Mouse (Mus musculus) macrophage (primary cell): ENCODE measurements around the gene Acot2. TPM values are rescaled to one million over a fixed set of nuclear protein-coding genes. Genes with fewer than 3 reads are reported as not detected.
"Not testable (repeated sequence)": the region's sequence is repeated elsewhere in the genome, so short reads cannot be mapped to it uniquely, and the experiment has no call there.

Source experiments
- H3K27ac ChIP-seq: fragments of 350-480 bp; formaldehyde crosslinking; 2 replicates; pipeline ENCODE4 v1.9.0; 2021
- H3K36me3 ChIP-seq: fragments of 350-480 bp; formaldehyde crosslinking; 2 replicates; pipeline ENCODE4 v1.9.0; 2021; ENCODE audit errors: inconsistent target
- H3K4me3 ChIP-seq: fragments of 350-480 bp; formaldehyde crosslinking; 2 replicates; pipeline ENCODE4 v1.9.0; 2021; ENCODE audit errors: inconsistent target
- H3K79me2 ChIP-seq: fragments of 350-480 bp; formaldehyde crosslinking; 2 replicates; pipeline ENCODE4 v1.9.0; 2021; ENCODE audit errors: inconsistent target
- WGBS: methylation state at CpG from one replicate; pipeline ENCODE4 v1.1.7; 2026; ENCODE audit warnings: inconsistent platforms; ENCODE audit not compliant: missing documents; 5-methylcytosine and 5-hydroxymethylcytosine counted together
- polyA plus RNA-seq: library from polyadenylated mRNA; stranded (reverse); fragments of 250-400 nt; gene quantifications from 3 replicates; pipeline ENCODE4 v1.2.4, GENCODE M21; 2018; ENCODE audit warnings: inconsistent platforms

Acot2 gene
- polyA plus RNA-seq, 1 experiment from 2014 or later, result 9.4 TPM

DNA sequence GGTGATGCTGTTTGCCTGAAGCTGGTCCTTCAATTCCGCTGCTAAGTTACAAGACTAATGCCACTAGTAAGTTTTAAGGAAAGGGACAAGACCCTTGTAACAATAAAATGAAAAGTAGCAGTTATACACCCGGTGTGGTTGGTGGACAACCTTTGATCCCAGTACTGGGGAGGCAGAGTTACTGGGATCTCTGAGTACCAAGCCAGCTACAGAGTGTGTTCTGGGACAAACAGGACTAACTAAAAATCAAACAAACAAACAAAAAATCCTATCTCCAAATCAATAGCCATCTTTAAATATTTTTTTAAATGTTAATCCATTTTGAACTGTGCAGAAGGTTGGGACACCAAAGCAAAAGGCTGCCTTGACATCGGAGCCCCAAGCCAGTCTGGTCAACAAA is 22.5 kb downstream of the Acot2 start:
- 100% methylated on average over 3 of the region's 3 CpGs for WGBS
- no peak overlapping the region for H3K4me3 ChIP-seq
- H3K27ac ChIP-seq, result no peak overlapping the region
- H3K36me3 ChIP-seq, result no peaks in the 10 kb centered on the region
- no peaks in the 10 kb centered on the region for H3K79me2 ChIP-seq

DNA sequence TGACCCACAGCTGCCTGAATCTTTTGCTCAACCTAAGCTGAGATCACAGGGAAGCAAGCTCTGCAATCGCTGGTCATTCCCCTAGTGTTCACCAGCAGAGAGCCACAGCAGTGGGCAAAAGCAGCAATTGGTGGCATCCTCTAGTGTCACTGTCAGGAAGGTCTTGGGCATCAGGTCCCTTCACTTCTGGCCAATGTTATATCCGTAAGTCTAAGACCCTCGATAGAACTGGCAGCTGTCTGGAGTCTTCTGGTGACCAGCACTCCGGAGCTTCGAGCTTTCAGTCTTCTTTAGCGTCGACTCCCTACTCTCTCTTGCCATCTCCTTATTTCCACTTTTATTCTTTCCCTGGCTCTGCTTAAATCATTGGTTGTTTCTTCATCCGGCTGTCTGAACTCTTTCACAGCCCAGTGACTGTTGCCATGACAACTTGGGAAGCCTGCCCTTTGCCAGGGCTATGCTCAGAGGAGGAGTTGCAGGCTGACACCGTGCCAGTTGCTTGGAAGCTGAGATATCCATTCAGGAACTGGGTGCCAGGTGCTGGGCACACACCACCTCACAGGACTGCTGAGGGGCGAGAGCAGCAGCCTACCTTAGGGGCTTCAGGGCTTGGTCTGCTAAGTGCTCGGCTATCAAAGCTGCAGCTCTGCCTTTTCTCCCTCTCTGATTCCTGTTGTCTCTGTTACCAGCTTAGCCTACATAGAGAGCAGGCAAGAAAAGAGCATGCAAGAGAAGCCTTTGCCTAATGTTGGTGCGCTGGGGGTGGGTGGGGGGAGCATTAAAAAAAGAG is 23.8 kb downstream of the Acot2 start:
- Histone ChIP-seq H3K79me2 (no peaks in the 10 kb centered on the region), H3K4me3 (no peak overlapping the region), H3K36me3 (no peaks in the 10 kb centered on the region), H3K27ac (no peak overlapping the region)
- WGBS, result 82% methylated on average over 12 of the region's 12 CpGs

DNA sequence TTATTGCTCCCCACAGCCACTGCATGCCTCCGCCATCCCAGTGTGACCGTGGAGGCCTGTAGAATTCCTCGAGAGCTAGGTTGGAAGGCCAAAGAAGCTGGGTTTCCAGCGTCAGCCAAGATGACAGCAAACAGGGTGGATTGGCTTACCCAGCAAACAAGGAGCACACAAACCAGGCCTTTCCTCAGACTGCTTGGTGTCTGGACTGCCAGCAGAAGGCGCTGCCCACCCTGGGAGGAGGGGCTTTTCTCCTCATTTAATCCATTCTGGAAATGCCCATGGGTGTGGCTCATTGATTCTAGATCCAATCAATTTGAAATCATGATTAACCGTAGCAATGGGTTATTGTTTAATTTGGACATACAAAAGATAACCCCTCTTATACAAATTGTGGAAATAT is 25.5 kb downstream of the Acot2 start:
- Histone ChIP-seq H3K79me2 (no peaks in the 10 kb centered on the region), H3K27ac (no peak overlapping the region), H3K36me3 (no peaks in the 10 kb centered on the region), H3K4me3 (no peak overlapping the region)
- WGBS, result 88% methylated on average over 5 of the region's 6 CpGs

GRCm38 (mm10) chr12:84013701-84014100 is 26.0 kb downstream of the Acot2 start:
- Histone ChIP-seq H3K79me2 (no peaks in the 10 kb centered on the region), H3K36me3 (no peaks in the 10 kb centered on the region), H3K27ac (no peak overlapping the region), H3K4me3 (no peak overlapping the region)
- WGBS, result 95% methylated on average over 7 of the region's 7 CpGs

- 15% methylated on average over 5 of the region's 7 CpGs for WGBS
- H3K4me3 ChIP-seq, H3K27ac ChIP-seq, H3K36me3 ChIP-seq, H3K79me2 ChIP-seq: not testable (repeated sequence)
Observed at GRCm38 (mm10) chr12:84020528-84020927, 32.9 kb downstream of the Acot2 start.

- H3K27ac ChIP-seq, result peak overlapping the region; percentile 27; the same call in 1 of the 2 replicates
- 94% methylated on average over 4 of the region's 4 CpGs for WGBS
- not testable (repeated sequence) for H3K79me2 ChIP-seq, H3K4me3 ChIP-seq, H3K36me3 ChIP-seq
Observed at GRCm38 (mm10) chr12:84022266-84022665, 34.6 kb downstream of the Acot2 start.

DNA sequence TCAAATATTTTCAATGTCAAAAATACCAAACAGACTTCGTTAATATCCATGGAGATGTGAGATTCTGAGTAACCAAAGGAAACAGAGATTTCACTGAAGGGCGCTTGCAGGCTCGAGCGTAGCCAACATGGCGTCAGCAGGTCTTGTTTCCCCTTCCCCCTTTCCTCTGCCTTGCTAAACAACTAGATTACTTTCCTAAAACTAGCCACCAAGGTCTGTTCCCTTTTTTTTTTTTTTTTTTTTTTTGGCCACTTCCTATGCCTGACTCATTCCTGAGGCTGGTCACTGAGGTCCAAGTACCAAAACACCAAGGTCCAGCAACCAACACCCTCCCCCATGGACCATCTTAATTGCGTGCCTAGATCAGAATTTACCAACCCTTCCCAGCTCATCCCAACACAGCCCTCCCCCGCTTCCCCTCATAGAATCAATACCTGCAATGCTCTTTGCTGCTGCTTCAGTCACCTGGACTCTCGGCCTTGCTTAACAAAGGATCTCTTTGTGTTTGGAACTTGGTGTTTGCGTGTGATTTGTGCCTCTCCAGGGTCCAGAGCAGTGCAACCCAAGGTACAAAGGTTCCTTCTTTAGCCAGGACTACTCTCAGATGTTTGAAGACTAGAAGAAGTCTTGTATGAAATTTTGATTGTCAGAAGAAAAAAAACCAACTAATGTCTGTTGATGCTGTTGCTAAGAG is 35.5 kb downstream of the Acot2 start:
- H3K27ac ChIP-seq, result peak overlapping the region; percentile 27
- H3K4me3 ChIP-seq, result no peak overlapping the region
- no peaks in the 10 kb centered on the region for H3K36me3 ChIP-seq
- 70% methylated on average over 9 of the region's 9 CpGs for WGBS
- no peaks in the 10 kb centered on the region for H3K79me2 ChIP-seq

DNA sequence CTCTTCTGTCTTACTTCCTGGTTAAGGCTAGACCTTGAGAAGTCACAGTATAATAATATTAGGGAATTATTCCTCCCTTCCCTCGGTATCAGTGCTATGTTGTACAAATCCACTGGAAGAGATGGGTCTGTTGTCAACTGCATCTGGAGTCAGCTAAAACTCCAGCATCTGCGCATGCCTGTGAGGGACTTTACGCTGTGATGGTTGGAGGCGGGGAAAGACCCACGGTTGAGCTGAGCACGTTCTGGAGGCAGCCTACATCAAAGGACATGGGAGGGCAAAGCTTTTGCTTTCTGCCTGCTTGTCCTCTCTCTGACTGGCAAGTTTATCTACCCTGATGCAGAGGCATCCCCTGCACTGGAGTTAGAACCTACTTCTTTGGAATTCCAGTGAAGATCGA is 38.2 kb downstream of the Acot2 start:
- WGBS, result 93% methylated on average over 7 of the region's 7 CpGs
- Histone ChIP-seq H3K79me2 (no peaks in the 10 kb centered on the region), H3K36me3 (no peaks in the 10 kb centered on the region), H3K27ac (no peak overlapping the region), H3K4me3 (no peak overlapping the region)

GRCm38 (mm10) chr12:84028328-84028727 is 40.7 kb downstream of the Acot2 start:
- H3K36me3 ChIP-seq, H3K27ac ChIP-seq, H3K4me3 ChIP-seq, H3K79me2 ChIP-seq: not testable (repeated sequence)
- WGBS, result 94% methylated on average over 3 of the region's 3 CpGs

DNA sequence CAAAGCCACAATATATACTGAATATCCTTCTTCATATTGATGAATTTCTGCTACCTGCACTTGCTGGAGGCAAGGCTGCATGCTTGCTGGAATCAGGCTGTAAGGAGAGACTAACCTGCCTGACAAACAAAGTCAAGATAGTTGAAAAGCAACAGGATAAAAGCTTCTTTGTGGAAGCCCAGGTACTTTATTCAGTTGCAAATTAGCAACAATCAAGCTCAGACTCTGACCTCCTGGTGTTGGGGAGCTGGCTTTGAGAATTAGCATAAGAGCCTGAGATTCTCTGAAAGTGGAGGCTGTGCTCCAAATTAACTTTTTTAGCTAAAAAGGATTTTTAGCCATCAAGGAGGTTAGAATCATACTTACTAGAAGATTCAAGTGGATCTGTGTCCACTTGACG is 41.4 kb downstream of the Acot2 start:
- H3K4me3 ChIP-seq, H3K36me3 ChIP-seq, H3K27ac ChIP-seq, H3K79me2 ChIP-seq: not testable (repeated sequence)
- WGBS, result 91% methylated on average over 1 of the region's 1 CpGs

DNA sequence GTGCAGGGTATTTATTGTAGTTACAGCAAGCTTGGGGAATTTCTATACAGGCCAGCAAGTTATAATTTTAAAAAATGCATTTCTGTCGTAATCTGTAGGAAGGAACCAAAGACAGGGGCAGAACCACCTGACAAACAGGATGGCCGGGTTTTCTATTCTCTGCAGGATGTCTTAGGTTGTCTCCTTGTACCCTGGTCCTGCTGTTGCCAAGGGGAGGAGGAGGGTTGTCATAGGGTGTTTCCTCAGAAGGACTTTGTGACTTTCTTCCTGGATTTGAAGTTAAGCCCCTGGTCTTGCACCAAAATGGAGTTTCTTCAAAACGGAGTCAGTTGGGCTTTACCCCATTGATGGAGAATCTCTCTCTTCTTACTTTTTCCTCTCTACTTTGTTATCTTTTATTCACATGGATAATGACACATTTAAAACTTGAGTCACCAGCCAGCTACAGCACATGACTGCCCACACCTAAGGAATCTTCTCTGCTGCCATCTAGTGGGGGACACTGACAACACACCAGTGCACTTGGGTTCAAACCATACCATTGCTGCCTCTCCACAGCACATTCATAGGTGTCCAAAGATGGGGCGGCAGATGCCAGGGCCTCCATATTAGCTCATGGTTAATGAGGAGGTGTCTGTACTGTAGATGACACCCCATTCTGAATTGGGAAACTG is 43.1 kb downstream of the Acot2 start:
- H3K36me3 ChIP-seq, result no peaks in the 10 kb centered on the region
- no peaks in the 10 kb centered on the region for H3K79me2 ChIP-seq
- no peak overlapping the region for H3K27ac ChIP-seq
- H3K4me3 ChIP-seq, result no peak overlapping the region
- WGBS, result 37% methylated on average over 4 of the region's 4 CpGs

- no peak overlapping the region for H3K4me3 ChIP-seq
- no peaks in the 10 kb centered on the region for H3K79me2 ChIP-seq
- 97% methylated on average over 4 of the region's 4 CpGs for WGBS
- no peaks in the 10 kb centered on the region for H3K36me3 ChIP-seq
- no peak overlapping the region for H3K27ac ChIP-seq
Observed at GRCm38 (mm10) chr12:84032854-84033253, 45.2 kb downstream of the Acot2 start.

- WGBS, result 81% methylated on average over 2 of the region's 2 CpGs
- H3K4me3 ChIP-seq, H3K36me3 ChIP-seq, H3K27ac ChIP-seq, H3K79me2 ChIP-seq: not testable (repeated sequence)
Observed at GRCm38 (mm10) chr12:84033302-84033701, 45.6 kb downstream of the Acot2 start.

DNA sequence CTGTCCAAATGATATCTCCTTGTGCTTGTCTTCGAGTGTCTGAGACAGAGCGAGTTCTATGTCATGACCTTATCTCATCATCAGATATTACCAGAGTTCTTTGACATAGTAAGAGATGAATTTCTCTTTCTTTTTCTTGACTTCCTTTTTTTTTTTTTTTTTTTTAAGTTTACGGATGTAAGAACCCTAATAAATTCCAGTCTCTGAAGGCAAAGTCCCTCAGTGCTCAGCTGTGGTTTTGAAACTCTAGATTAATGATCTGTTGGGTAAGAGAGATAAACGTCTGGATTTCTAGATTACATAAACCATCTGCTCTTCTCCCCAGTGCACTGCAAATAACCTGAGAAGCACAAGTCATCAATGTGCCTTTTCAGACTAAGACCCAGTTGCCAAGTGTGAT is 46.4 kb downstream of the Acot2 start:
- no peaks in the 10 kb centered on the region for H3K79me2 ChIP-seq
- H3K36me3 ChIP-seq, result no peaks in the 10 kb centered on the region
- 19% methylated on average over 4 of the region's 4 CpGs for WGBS
- H3K27ac ChIP-seq, result no peak overlapping the region
- H3K4me3 ChIP-seq, result no peak overlapping the region

GRCm38 (mm10) chr12:84038241-84038640 is 50.6 kb downstream of the Acot2 start, which contains the start of gene Acot4:
Acot4 (plus strand) TSS chr12:84038379.
- 9% methylated on average over 21 of the region's 32 CpGs for WGBS
- H3K4me3 ChIP-seq, result peak within 1 kb of the TSS; percentile 0; the same call in 1 of the 2 replicates
- not testable (repeated sequence) for H3K27ac ChIP-seq

More at GRCm38 (mm10) chr12:84038241-84038640, 50.6 kb downstream of the Acot2 start, which contains the start of gene Acot4:
- not testable (repeated sequence) for H3K79me2 ChIP-seq, H3K36me3 ChIP-seq
